Mouse (Mus musculus): ENCODE measurements around the gene A930018P22Rik. TPM values are rescaled to one million over a fixed set of nuclear protein-coding genes. Genes with fewer than 3 reads are reported as not detected.

Gene A930018P22Rik
- polyA plus RNA-seq, 1 experiment from 2014 or later, result not detected

DNA sequence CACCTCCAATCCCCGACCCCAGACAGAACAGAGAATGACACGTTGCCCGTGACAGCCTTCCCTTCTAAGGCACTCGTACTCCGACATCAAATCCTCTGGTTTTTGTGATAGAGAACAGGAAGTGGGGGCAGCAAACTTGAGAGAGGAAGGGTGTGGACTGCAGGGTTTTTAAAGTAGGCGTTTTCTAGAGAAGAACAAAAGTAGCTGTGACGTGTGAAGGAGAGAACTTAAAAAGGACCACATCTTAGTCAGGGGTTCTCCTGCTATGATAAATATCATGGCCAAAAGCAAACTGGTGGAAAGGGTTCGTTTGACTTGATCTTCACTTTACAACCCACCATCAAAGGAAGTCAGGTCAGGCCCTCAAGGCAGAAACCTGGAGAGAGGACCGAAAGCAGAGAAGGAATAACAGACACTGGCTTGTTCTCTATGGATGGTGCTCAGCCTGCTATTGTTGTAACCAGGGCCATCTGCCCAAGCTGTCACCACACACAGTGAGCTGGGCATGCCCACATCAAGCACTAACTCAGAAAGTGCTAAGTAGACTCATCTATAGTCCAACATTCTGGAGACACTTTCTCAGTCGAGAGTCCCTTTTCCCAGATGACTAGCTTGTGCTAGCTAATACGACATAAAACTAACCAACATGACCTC is 50.3 kb downstream of the A930018P22Rik start:
- ATAC-seq (replicated peaks), result no peak
- Histone ChIP-seq H3K36me3 (replicated peaks) (no peaks in the 10 kb centered on the region), H3K4me3 (no peak overlapping the region), H3K4me1 (peaks cover 21% of the 10 kb centered on the region), H3K9me3 (no peaks in the 10 kb centered on the region), H3K9ac (no peak overlapping the region), H3K27ac (no peak overlapping the region), H3K4me2 (no peak overlapping the region), H3K27me3 (replicated peaks) (no peaks in the 10 kb centered on the region)
- 77% methylated on average over 11 of the region's 11 CpGs for WGBS

DNA sequence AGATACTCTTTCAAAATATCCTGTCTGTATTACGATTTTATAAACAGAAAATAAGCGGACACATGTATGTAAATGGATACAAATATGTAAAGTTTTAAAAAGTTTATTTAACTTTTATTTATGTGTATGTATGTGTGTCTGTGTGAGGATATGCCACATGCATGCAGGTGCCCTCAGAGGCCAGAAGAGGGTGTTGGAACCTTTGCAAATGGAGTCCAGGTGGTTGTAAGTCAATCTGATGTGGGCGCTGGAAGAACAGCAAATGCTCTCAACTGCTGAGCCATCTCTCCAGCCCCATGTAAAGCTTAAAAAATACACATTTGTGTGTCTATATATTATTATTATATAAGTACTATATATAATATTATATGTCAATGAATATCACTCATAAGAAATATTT is 50.9 kb downstream of the A930018P22Rik start:
- Histone ChIP-seq H3K9ac (no peak overlapping the region), H3K4me1 (peaks cover 15% of the 10 kb centered on the region), H3K4me2 (no peak overlapping the region), H3K36me3 (replicated peaks) (no peaks in the 10 kb centered on the region), H3K9me3 (no peaks in the 10 kb centered on the region), H3K27ac (no peak overlapping the region), H3K27me3 (replicated peaks) (no peaks in the 10 kb centered on the region), H3K4me3 (no peak overlapping the region)
- ATAC-seq (replicated peaks), result no peak
- 92% methylated on average over 3 of the region's 3 CpGs for WGBS

Other genes with a start within 250 kb of the A930018P22Rik start
- 32.0 and 33.6 TPM in 2 replicates for gene Lmo2, start 164.8 kb upstream of the A930018P22Rik start, polyA plus RNA-seq (2015; fragmentation: Nextera tagmentation; extraction: Ambion mirVana)
- gene Fbxo3, start 95.0 kb upstream of the A930018P22Rik start, polyA plus RNA-seq (2015; fragmentation: Nextera tagmentation; extraction: Ambion mirVana), result 73.4 and 76.2 TPM in 2 replicates
- gene 4931422A03Rik, start 94.4 kb upstream of the A930018P22Rik start, polyA plus RNA-seq (2015; fragmentation: Nextera tagmentation; extraction: Ambion mirVana), result 3.7 and 3.8 TPM in 2 replicates
- not detected in 2 replicates for gene Gm10912, start 56.9 kb upstream of the A930018P22Rik start, polyA plus RNA-seq (2015; fragmentation: Nextera tagmentation; extraction: Ambion mirVana)
- gene Gm10799, start 54.2 kb upstream of the A930018P22Rik start, polyA plus RNA-seq (2015; fragmentation: Nextera tagmentation; extraction: Ambion mirVana), result not detected in 2 replicates
- gene Cd59b, start 52.9 kb upstream of the A930018P22Rik start, polyA plus RNA-seq (2015; fragmentation: Nextera tagmentation; extraction: Ambion mirVana), result 0.92 and 1.2 TPM in 2 replicates
- gene Cd59a, start 27.0 kb upstream of the A930018P22Rik start, polyA plus RNA-seq (2015; fragmentation: Nextera tagmentation; extraction: Ambion mirVana), result 11.8 and 12.4 TPM in 2 replicates